Mouse (Mus musculus) heart, postnatal 25 days (tissue): ENCODE measurements around the gene Gm3045. TPM values are rescaled to one million over a fixed set of nuclear protein-coding genes. Genes with fewer than 3 reads are reported as not detected.

Source experiments
- DNase-seq: peaks from one replicate; pipeline ENCODE4 v3.0.0; 2022; ENCODE audit warnings: low spot score
- intact Hi-C: fragments of 180-260 bp; cut with DNase I; formaldehyde crosslinking; loops from one replicate; pipeline ENCODE4 v1.15.1; 2025
- total RNA-seq, 2 experiments: library from RNA; stranded (reverse); gene quantifications; 2 replicates each; pipeline ENCODE4 v1.2.3; 2021

Gm3045 gene
- total RNA-seq, 2 experiments from 2014 or later, result not detected

GRCm38 (mm10) chr13:56434311-56434751 lies 7.9 kb downstream of the Gm3045 start:
- intact Hi-C loops, result no loop called here
- DNase-seq, result no peak

DNA sequence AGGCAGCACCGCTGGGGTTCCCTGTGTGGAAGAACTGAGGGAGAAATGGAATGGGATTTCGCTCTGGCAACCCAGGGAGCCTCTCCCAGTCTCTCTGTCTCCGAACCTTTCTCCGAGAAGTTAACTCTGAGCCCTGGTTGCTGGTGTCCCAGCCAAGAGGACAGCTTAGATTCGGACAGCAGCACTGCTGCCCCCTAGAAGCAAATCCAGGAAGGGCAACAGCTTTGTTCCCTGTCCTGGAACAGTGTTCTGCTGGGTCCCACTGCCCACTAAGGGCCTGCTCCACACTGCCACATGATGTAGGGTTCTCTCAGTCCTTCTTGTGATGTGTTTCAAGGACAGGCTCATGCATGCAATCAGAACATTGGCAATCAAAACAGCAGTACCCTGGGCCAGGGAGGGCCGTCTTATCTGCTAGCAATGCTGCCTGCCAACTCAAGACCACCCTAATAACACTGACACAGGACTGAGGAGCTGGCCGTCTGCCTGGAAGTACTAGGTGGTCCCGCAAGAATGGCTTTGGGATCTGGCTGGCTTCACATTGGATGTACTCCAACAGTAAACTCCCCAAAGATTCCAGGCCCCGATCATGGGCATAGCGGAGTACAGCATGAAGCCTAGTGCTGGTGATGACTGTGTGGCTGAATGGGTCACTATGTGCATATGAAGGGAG lies 9.4 kb downstream of the Gm3045 start:
- intact Hi-C loops, result no loop called here
- DNase-seq, result no peak

DNA sequence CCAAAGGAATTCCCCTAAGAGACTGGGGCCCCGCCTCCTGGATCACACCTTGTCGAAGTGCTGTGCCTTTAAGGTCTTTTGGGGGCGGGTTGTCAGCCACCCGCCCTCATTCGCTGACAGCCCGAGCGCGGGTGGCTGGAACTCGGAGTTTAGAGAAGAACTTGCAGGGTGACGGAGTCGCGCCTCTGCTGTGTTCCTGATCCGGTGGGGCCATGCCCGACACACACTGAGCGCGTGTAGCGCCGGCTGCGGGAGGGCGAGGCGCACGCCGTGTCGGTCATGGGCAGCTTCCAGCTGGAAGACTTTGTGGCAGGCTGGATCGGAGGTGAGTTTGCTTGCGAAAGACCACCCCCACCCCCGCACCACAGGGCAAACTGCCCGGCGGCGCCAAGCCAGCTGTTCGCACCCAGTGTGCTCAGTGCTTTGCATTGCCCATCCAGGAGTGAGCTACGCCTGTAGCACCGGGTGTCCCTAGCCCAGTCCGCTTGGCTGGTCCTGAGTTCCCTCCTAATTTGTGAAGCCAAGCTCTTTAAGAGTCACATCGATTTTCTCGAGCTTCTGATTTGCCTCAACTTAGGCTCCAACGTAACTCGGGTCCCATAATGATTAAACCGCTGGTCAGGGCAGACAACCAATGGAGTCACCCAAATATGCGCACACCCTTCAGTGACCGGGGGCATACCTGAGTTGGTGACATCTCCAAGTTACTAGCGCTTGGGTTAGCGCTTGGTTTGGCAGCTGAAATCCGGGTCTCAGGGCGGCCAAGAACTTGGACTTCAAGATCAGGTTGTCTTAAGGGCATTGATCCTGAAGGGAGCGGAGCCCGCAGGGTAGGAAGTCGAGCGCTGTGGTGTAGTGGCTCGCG lies 12.0 kb downstream of the Gm3045 start, which contains the start of gene Slc25a48:
Slc25a48 (plus strand) TSS at position 145 of the 865 bp plus-strand sequence.
- intact Hi-C loops, result no loop called here

GRCm38 (mm10) chr13:56443411-56443810 lies 17.0 kb downstream of the Gm3045 start:
- intact Hi-C loops, result no loop called here
- DNase-seq, result no peak

More for the DNA sequence above, 12.0 kb downstream of the Gm3045 start, which contains the start of gene Slc25a48:
- no peak for DNase-seq

DNA sequence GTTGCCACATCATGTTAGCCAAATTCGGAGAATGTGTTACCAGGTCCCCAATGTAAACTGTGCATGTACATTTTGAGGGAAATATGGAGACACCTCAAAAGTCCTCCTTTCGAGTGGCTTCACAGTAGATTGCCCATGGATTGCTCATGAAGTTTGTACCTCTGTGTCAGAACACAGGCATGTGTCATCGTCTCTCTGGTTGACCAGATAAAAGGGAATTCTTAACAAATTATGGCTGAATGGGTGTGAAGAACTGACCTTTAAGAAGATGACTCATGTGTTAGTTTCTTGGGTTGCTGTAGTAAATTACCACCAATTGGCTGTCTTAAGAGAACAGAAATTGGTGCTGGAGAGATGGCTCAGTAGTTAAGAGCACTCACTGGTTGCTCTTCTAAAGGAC lies 17.7 kb downstream of the Gm3045 start:
- no peak for DNase-seq
- intact Hi-C loops, result no loop called here

- DNase-seq, result no peak
- intact Hi-C loops, result no loop called here
Measured at GRCm38 (mm10) chr13:56444996-56445395, 18.6 kb downstream of the Gm3045 start.

- intact Hi-C loops, result no loop called here
- no peak for DNase-seq
Measured at GRCm38 (mm10) chr13:56449239-56450030, 23.0 kb downstream of the Gm3045 start.

DNA sequence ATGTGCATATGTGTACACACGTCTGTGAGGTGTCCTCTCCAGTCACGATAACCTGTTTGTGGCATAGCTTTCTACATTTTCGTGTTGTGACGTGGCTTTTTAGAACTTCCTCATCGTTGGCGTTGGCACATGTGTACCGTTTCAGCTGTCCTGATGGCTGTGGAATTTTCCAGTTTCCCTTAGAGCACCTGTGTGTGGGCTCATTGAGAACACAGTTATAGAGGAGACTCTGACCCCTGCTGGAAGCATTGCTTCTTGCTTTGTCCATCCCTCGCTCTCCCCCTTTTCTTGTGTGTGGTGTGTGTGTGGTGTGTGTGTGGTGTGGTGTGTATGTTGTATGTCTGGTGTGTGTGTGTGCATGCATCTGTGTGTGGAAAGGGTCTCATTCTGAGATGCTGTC lies 23.6 kb downstream of the Gm3045 start:
- intact Hi-C loops, result no loop called here
- DNase-seq, result no peak

- DNase-seq, result no peak
- intact Hi-C loops, result no loop called here
Measured at GRCm38 (mm10) chr13:56458001-56458400, 31.6 kb downstream of the Gm3045 start.

GRCm38 (mm10) chr13:56461460-56461859 lies 35.1 kb downstream of the Gm3045 start:
- intact Hi-C loops, result no loop called here
- no peak for DNase-seq

- intact Hi-C loops, result no loop called here
- no peak for DNase-seq
Measured at GRCm38 (mm10) chr13:56462791-56463190, 36.4 kb downstream of the Gm3045 start.

- intact Hi-C loops, result no loop called here
- DNase-seq, result no peak
Measured at GRCm38 (mm10) chr13:56463261-56463660, 36.9 kb downstream of the Gm3045 start.

DNA sequence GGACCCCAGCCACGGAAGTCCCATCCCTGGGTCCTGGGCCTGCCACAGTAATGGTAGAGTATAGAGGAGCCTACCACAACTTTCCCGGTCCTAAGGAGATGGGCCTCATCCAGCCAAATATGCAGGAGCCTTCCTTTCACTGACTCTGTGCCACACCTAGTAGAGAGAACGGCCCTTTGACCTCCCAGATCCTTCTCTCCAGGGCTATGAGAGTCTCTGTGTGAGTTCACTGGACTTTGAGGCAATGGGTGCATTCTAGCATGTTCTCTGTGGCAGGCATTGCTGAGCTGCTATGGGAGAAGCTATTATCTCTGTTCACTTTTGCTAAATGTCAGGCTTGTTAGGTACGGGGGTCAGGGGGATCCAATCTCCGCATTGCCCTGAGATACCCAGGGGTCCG lies 37.4 kb downstream of the Gm3045 start:
- DNase-seq, result no peak

DNA sequence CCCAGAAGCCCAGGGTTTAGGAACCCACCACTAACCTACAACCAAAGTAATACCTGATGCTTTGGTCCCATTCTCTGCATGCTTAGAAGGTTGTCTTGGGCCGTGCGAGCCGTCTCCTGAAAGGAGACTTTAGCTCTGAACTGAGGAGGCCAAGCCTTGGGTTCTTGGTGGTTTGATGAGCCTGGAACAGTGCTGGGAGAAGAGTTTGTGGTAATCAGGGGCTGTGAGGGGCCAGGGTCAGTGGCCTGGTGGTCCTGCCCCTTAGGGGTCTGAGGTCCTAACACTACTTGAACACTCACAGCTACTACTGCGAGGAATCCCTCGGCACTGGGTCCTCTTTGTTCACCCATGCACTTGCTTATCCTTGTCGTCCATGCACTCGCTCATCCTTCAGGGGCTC lies 41.4 kb downstream of the Gm3045 start:
- intact Hi-C loops, result no loop called here
- no peak for DNase-seq

More for the DNA sequence above, 37.4 kb downstream of the Gm3045 start:
- intact Hi-C loops, result no loop called here

DNA sequence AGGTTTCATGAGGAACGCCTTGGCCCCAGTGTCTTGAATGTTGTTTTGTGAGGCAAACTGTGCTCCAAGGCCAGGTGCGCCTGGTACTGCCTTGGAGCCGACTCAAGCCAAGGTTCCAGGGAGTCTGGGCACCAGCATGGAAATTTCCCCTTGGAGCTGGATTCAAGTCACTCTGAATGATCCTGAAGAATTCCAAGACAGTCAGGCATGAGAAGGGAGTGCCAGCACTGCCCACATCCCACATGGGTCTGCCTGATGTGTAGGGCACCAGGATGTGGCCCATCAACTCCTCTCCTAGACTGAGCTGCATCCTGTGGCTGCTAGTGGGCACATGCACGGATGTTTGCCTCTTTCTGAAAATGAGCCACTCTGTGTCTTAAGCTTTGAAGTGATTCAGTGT lies 42.1 kb downstream of the Gm3045 start:
- no peak for DNase-seq
- intact Hi-C loops, result no loop called here

DNA sequence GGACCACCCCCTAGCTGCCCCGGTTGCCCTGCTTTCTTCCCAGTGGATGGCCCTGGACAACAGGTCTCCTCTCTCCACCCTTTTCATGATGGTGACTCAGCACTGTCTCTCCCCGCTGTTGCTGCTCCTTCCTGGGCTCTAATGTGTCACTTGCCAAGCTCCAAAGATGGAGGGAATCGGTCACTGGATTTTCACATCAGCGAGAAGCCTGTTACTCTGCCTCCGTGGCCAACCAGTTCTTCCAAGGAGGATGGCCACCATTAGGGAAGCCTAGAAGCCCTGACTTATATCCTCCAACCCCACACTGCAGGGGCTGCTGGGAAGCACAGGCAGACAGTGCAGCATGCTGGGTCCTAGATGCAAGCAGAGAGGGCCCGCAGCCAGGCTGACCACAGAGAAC lies 44.8 kb downstream of the Gm3045 start:
- intact Hi-C loops, result no loop called here
- DNase-seq, result no peak

DNA sequence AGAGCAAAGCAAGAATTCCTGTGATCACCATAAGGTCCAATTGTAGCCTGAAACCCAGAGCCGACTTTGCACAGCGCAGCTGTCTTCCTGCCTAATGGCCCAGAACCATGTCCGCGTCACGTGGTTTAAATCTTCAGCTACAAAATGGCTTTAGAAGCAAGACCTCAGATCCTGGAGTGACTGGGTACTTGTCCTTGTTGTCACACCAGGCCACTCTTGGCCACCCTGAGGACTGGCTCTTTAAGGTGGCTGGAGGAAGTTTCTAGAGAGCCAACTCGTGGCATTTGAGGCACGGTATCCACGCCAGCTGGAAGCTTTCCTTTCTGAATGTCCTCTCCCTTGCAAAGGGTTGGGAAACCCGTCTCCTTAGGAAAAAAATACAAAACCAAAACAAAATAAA lies 45.6 kb downstream of the Gm3045 start:
- intact Hi-C loops, result no loop called here
- DNase-seq, result no peak

DNA sequence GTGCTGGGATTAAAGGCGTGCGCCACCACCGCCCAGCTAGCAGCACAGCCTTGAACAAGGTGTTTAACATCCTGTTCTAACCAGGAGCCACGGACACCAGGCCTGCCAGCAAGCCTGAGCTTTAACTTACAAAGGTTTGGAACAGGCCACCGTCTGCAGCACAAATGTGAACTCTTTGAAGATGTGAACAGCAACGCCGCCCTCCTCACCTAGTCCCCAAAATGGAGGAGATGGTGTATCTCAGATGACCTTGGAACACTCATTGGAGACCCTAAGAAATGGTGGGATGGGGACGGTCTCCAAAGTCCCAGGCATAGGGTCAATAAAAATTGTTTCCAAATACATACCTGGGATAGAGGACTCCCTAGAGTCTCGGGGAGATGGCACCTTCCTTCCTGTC lies 46.3 kb downstream of the Gm3045 start:
- intact Hi-C loops, result no loop called here

GRCm38 (mm10) chr13:56475363-56475762 lies 49.0 kb downstream of the Gm3045 start:
- DNase-seq, result no peak
- intact Hi-C loops, result loop anchor here (2.0 to 5.0 kb wide), 4 partner anchors 77 to 793 kb away; no protein-coding TSS in a partner anchor

More for the DNA sequence above, 46.3 kb downstream of the Gm3045 start:
- no peak for DNase-seq

GRCm38 (mm10) chr13:56476790-56477189 lies 50.4 kb downstream of the Gm3045 start:
- intact Hi-C loops, result loop anchor here (2.0 to 5.0 kb wide), 4 partner anchors 76 to 282 kb away; no protein-coding TSS in a partner anchor
- no peak for DNase-seq
